Mouse (Mus musculus) liver, postnatal 0 days (tissue): Measurements from ENCODE around the gene Gm9837. TPM values are rescaled to one million over a fixed set of nuclear protein-coding genes. Genes with fewer than 3 reads are reported as not detected.

Experiments used
- ATAC-seq: fragments of 200-750 bp; cut with Nextera tagmentation; 2 replicates; pipeline ENCODE4 v1.8.0; 2017; ENCODE audit warnings: mild to moderate bottlenecking, moderate library complexity
- DNase-seq: peaks from one replicate; pipeline ENCODE4 v3.0.0-alpha.2; 2016
- H3K27ac ChIP-seq: fragments of 300-500 bp; sonication (generic); 2 replicates; pipeline ENCODE4 v1.5.1; 2014; ENCODE audit warnings: antibody characterized with exemption, moderate library complexity, mild to moderate bottlenecking, low read depth
- H3K27me3 ChIP-seq: fragments of 300-500 bp; sonication (generic); 2 replicates; pipeline ENCODE4 v1.6.1; 2014; ENCODE audit warnings: low read length, control low read depth, mixed read lengths; ENCODE audit not compliant: insufficient read depth
- H3K36me3 ChIP-seq: fragments of 300-500 bp; sonication (generic); replicated peaks from 2 replicates; pipeline ENCODE4 v1.6.1; 2014; ENCODE audit warnings: mild to moderate bottlenecking, control low read depth, low read length, moderate library complexity, mixed read lengths; ENCODE audit not compliant: insufficient read depth
- H3K4me1 ChIP-seq: fragments of 300-500 bp; sonication (generic); 2 replicates; pipeline ENCODE4 v1.6.1; 2014; ENCODE audit warnings: antibody characterized with exemption, mild to moderate bottlenecking, control low read depth; ENCODE audit not compliant: insufficient read depth
- H3K4me2 ChIP-seq: fragments of 300-500 bp; sonication (generic); 2 replicates; pipeline ENCODE4 v1.6.1; 2014; ENCODE audit warnings: low read depth, mild to moderate bottlenecking, low read length, moderate library complexity, mixed read lengths
- H3K4me3 ChIP-seq: fragments of 300-500 bp; sonication (generic); 2 replicates; pipeline ENCODE4 v1.5.1; 2014; ENCODE audit warnings: low read depth, low read length
- H3K9ac ChIP-seq: fragments of 300-500 bp; sonication (generic); replicated peaks from 2 replicates; pipeline ENCODE4 v1.6.1; 2014; ENCODE audit warnings: mild to moderate bottlenecking, moderate library complexity
- H3K9me3 ChIP-seq: fragments of 300-500 bp; sonication (generic); 2 replicates; pipeline ENCODE4 v1.6.1; 2016; ENCODE audit warnings: mild to moderate bottlenecking, control low read depth, low read length, mixed read lengths
- CTCF ChIP-seq: sonication (generic); IDR thresholded peaks from 2 replicates; pipeline ENCODE4 v1.5.1; 2016; ENCODE audit warnings: antibody characterized with exemption, low read depth
- EP300 ChIP-seq: IDR thresholded peaks from 2 replicates; pipeline ENCODE4 v1.6.1; 2016; ENCODE audit warnings: antibody characterized with exemption, low read depth, mild to moderate bottlenecking
- WGBS: fragments of 180-500 bp; shearing (Covaris S2); extraction: QIAGEN DNeasy Blood & Tissue Kit; methylation state at CpG from one replicate; pipeline ENCODE4 v1.1.7; 2014; ENCODE audit not compliant: insufficient replicate concordance; 5-methylcytosine and 5-hydroxymethylcytosine counted together
- polyA plus RNA-seq: library from polyadenylated mRNA; unstranded; fragments of >200 nt; fragmentation: Nextera tagmentation; extraction: Ambion mirVana; gene quantifications from 2 replicates; pipeline ENCODE4 v1.2.1, GENCODE M21; 2015

Gm9837 gene
- polyA plus RNA-seq, 1 experiment from 2014 or later, result not detected

- Histone ChIP-seq H3K9ac (no peak overlapping the region; the same call in 1 of the 2 replicates), H3K36me3 (no peaks in the 10 kb centered on the region; the same call in 1 of the 2 replicates), H3K9me3 (no peaks in the 10 kb centered on the region), H3K4me3 (no peak overlapping the region), H3K27ac (peak overlapping the region; percentile 82), H3K27me3 (peaks cover 46% of the 10 kb centered on the region), H3K4me1 (peaks cover 13% of the 10 kb centered on the region), H3K4me2 (peak overlapping the region; percentile 7; the same call in 1 of the 2 replicates)
- WGBS, result 35% methylated on average over 5 of the region's 5 CpGs
- ATAC-seq (peak; percentile 66), DNase-seq (peak; percentile 73)
- 0 out of 2 replicates have a peak, but pooled peaks have one; percentile 7 for TF ChIP-seq EP300
- no peak for TF ChIP-seq CTCF
These were observed 8.6 kb downstream of the Gm9837 start for GRCm38 (mm10) chr11:53461727-53462126.

- Histone ChIP-seq H3K27ac (no peak overlapping the region), H3K4me2 (no peak overlapping the region), H3K9ac (no peak overlapping the region), H3K36me3 (no peaks in the 10 kb centered on the region; the same call in 1 of the 2 replicates), H3K4me1 (peaks cover 13% of the 10 kb centered on the region), H3K4me3 (no peak overlapping the region), H3K9me3 (no peaks in the 10 kb centered on the region), H3K27me3 (peaks cover 44% of the 10 kb centered on the region)
- ATAC-seq (no peak), DNase-seq (no peak)
- WGBS, result 68% methylated on average over 3 of the region's 3 CpGs
- no peak for TF ChIP-seq EP300
- no peak for TF ChIP-seq CTCF
These were observed 10.1 kb downstream of the Gm9837 start for GRCm38 (mm10) chr11:53460192-53460591.

GRCm38 (mm10) chr11:53458996-53459395 lies 11.3 kb downstream of the Gm9837 start:
- WGBS, result 65% methylated on average over 3 of the region's 3 CpGs
- Histone ChIP-seq H3K27me3 (peaks cover 32% of the 10 kb centered on the region), H3K4me3 (no peak overlapping the region), H3K4me2 (no peak overlapping the region), H3K36me3 (no peaks in the 10 kb centered on the region; the same call in 1 of the 2 replicates), H3K4me1 (peaks cover 13% of the 10 kb centered on the region), H3K9ac (no peak overlapping the region), H3K9me3 (no peaks in the 10 kb centered on the region), H3K27ac (no peak overlapping the region)
- ATAC-seq (no peak), DNase-seq (no peak)
- TF ChIP-seq EP300, result no peak
- no peak for TF ChIP-seq CTCF

- peak; percentile 37 for DNase-seq
- WGBS, result 15% methylated on average over 29 of the region's 29 CpGs
- H3K27me3 ChIP-seq, result peaks cover 16% of the 10 kb centered on the region
These were observed 12.8 kb downstream of the Gm9837 start for GRCm38 (mm10) chr11:53457372-53457954.

GRCm38 (mm10) chr11:53456474-53457371 lies 13.6 kb downstream of the Gm9837 start, which contains the start of the genes Gm10447 and Shroom1:
Gene Gm10447 (minus strand): TSS chr11:53457110.
Gene Shroom1 (plus strand): TSS chr11:53457205.
- ATAC-seq (peak; percentile 83), DNase-seq (peak; percentile 70)
- peak within 1 kb of the TSS; percentile 60 for H3K4me3 ChIP-seq
- peak within 1 kb of the TSS; percentile 89 for H3K27ac ChIP-seq
- no peaks in the 10 kb centered on the region for H3K4me1 ChIP-seq
- peak within 1 kb of the TSS; percentile 67 for H3K9ac ChIP-seq
- H3K36me3 ChIP-seq, result no peaks in the 10 kb centered on the region
- WGBS, result 5% methylated on average over 42 of the region's 42 CpGs
- no peak for TF ChIP-seq EP300
- TF ChIP-seq CTCF, result peak; percentile 56
- H3K27me3 ChIP-seq, result peaks cover 15% of the 10 kb centered on the region
- no peaks in the 10 kb centered on the region for H3K9me3 ChIP-seq
- peak within 1 kb of the TSS; percentile 80 for H3K4me2 ChIP-seq

More at GRCm38 (mm10) chr11:53457372-53457954, 12.8 kb downstream of the Gm9837 start:
- ATAC-seq, result peak; percentile 67
- Histone ChIP-seq H3K4me3 (peak overlapping the region; percentile 60), H3K36me3 (no peaks in the 10 kb centered on the region), H3K27ac (peak overlapping the region; percentile 89), H3K4me2 (peak overlapping the region; percentile 80), H3K4me1 (peaks cover 5% of the 10 kb centered on the region; the same call in 1 of the 2 replicates), H3K9me3 (no peaks in the 10 kb centered on the region), H3K9ac (peak overlapping the region; percentile 67)
- TF ChIP-seq EP300 (no peak), CTCF (peak; percentile 47)

GRCm38 (mm10) chr11:53453031-53453430 lies 17.2 kb downstream of the Gm9837 start:
- ATAC-seq (no peak), DNase-seq (no peak)
- Histone ChIP-seq H3K9ac (no peak overlapping the region), H3K4me3 (no peak overlapping the region), H3K27ac (no peak overlapping the region), H3K9me3 (no peaks in the 10 kb centered on the region), H3K4me1 (peaks cover 22% of the 10 kb centered on the region), H3K27me3 (peaks cover 13% of the 10 kb centered on the region), H3K36me3 (no peaks in the 10 kb centered on the region), H3K4me2 (no peak overlapping the region)
- TF ChIP-seq CTCF (no peak), EP300 (no peak)
- WGBS, result 73% methylated on average over 5 of the region's 5 CpGs
